35 mouse cellular contexts compared by ENCODE assay signal in the genomic region with DNA sequence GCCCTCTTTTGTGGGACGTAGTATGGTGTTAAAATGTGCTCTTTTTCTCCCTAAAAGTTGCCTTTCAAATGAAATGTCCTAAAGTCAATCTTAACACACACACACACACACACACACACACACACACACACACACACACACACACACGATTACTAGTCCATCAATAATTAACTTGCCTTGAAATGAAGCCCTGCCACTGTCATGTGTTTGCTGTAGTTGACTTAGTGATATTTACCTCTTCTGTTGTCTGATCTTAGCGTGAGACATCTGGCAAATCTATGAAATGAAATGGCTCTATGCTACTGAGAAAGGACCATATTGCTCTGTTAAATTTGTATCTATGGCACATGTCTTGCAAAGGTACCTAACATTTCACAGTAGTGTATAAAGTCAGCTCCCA.
"Had no signal": no experiment of that assay in that cellular context is flagged by ENCODE, and none has a peak within 500 bp of the region (broad histone marks: within the 10 kb centered on the region; RNA-seq: fewer than 3 reads in every experiment).

No protein-coding gene starts in this region.

- H3K4me1 ChIP-seq: heart, embryonic 10.5 days; heart, embryonic 12.5 days; heart, embryonic 13.5 days; heart, embryonic 15.5 days; hindbrain, embryonic 10.5 days; hindbrain, embryonic 12.5 days; hindbrain, embryonic 13.5 days; hindbrain, embryonic 15.5 days; intestine, embryonic 15.5 days; kidney, embryonic 15.5 days had no signal

- DNase-seq: heart, postnatal 10 days; heart, postnatal 14 days; heart, postnatal 36 days; heart, postnatal 4 days; kidney, adult 11 months; kidney, adult 18-20 months; kidney, adult 2 months; kidney, adult 8-10 months; kidney, adult 9 months; kidney, postnatal 10 days; kidney, postnatal 14 days; kidney, postnatal 25 days; kidney, postnatal 36 days; kidney, postnatal 4 days; layer of hippocampus, adult 9-11 months; layer of hippocampus, postnatal 36 days had no signal

- H3K9me3 ChIP-seq: heart, embryonic 10.5 days; heart, embryonic 12.5 days; heart, embryonic 13.5 days; heart, embryonic 15.5 days; hindbrain, embryonic 10.5 days; hindbrain, embryonic 12.5 days; hindbrain, embryonic 13.5 days; hindbrain, embryonic 15.5 days; intestine, embryonic 15.5 days; kidney, embryonic 15.5 days had no signal

- H3K36me3 ChIP-seq: heart, embryonic 10.5 days; heart, embryonic 12.5 days; heart, embryonic 13.5 days; heart, embryonic 15.5 days; hindbrain, embryonic 10.5 days; hindbrain, embryonic 12.5 days; hindbrain, embryonic 13.5 days; hindbrain, embryonic 15.5 days; intestine, embryonic 15.5 days; kidney, embryonic 15.5 days had no signal

- H3K27me3 ChIP-seq: heart, embryonic 12.5 days; heart, embryonic 13.5 days; heart, embryonic 15.5 days; hindbrain, embryonic 12.5 days; hindbrain, embryonic 13.5 days; hindbrain, embryonic 15.5 days; intestine, embryonic 15.5 days; kidney, embryonic 15.5 days had no signal

- ATAC-seq: hindbrain, embryonic 16.5 days; hindbrain, postnatal 0 days; inflammation-experienced regulatory T-cells, adult 6 months; intestine, embryonic 15.5 days; intestine, embryonic 16.5 days; intestine, postnatal 0 days had no signal

- H3K9ac ChIP-seq: heart, embryonic 12.5 days; heart, embryonic 13.5 days; heart, embryonic 15.5 days; hindbrain, embryonic 12.5 days; hindbrain, embryonic 13.5 days; hindbrain, embryonic 14.5 days; hindbrain, embryonic 15.5 days; intestine, embryonic 15.5 days; kidney, embryonic 15.5 days had no signal

- H3K4me2 ChIP-seq: heart, embryonic 11.5 days; heart, embryonic 12.5 days; heart, embryonic 13.5 days; heart, embryonic 15.5 days; hindbrain, embryonic 12.5 days; hindbrain, embryonic 13.5 days; hindbrain, embryonic 14.5 days; hindbrain, embryonic 15.5 days; intestine, embryonic 15.5 days; kidney, embryonic 15.5 days had no signal

- H3K27ac ChIP-seq: heart, embryonic 10.5 days; heart, embryonic 13.5 days; heart, embryonic 15.5 days; hindbrain, embryonic 10.5 days; hindbrain, embryonic 12.5 days; hindbrain, embryonic 13.5 days; hindbrain, embryonic 14.5 days; hindbrain, embryonic 15.5 days; hindbrain, postnatal 0 days; intestine, embryonic 15.5 days; kidney, embryonic 15.5 days; kidney, postnatal 0 days; layer of hippocampus, adult 2 months had no signal

- H3K4me3 ChIP-seq: heart, embryonic 10.5 days; heart, embryonic 12.5 days; heart, embryonic 13.5 days; heart, embryonic 15.5 days; hindbrain, embryonic 10.5 days; hindbrain, embryonic 12.5 days; hindbrain, embryonic 13.5 days; hindbrain, embryonic 15.5 days; intestine, embryonic 15.5 days; kidney, embryonic 15.5 days; layer of hippocampus, adult 2 months had no signal
